Mouse (Mus musculus) cerebellum, postnatal 4 days (tissue): ENCODE measurements at regions not wholly inside any gene's neighbourhood (a gene's known extent, or its start where the extent isn't known, plus 50 kb on each side); places are given as distances from the start of the nearest gene placed in this dataset.

Experiments used
- DNase-seq, 2 experiments: peaks; one replicate each; pipeline ENCODE4 v3.0.0; 2022; ENCODE audit warnings: low spot score in 2 of 2, mixed read lengths in 1 of 2

DNA sequence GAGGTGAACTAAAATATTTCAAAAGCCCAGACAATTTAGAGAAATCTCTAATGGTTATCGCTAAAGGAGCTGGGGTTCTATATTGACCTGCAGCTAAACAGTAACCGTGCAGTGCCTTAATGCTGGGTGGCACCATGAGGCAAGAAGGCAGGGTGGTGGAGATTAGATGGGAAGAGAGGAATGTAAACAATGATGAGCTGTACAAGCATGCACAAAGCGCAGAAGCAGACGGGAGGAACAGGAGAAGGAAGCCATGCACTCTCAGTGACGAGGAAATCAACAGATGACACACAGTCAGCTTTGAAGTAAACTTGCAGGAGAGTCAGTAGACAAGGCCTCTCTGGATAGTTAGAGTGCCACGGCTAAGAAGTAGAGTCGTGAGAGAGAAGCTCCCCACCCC lies 69.1 kb upstream of the Pgrmc2 start:
- no peak for DNase-seq

DNA sequence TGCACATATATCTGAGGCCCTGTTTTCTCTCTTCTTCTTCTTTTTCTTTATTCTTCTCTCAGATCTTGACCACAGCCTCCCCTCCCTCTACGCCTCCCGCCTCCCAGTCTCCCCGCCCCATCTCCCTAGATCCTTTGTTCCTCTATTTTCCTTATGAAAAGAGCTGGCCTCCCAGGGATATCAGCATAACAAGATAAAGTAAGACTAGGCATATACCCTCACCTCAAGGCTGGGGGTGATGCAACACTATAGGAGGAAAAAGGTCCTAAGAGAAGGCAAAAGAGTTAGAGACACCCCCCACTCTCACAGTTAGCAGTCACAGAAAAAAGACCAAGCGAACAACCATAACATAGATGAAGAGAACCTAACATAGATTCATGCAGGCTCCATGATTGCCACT lies 57.5 kb upstream of the Pgrmc2 start:
- DNase-seq = no peak

DNA sequence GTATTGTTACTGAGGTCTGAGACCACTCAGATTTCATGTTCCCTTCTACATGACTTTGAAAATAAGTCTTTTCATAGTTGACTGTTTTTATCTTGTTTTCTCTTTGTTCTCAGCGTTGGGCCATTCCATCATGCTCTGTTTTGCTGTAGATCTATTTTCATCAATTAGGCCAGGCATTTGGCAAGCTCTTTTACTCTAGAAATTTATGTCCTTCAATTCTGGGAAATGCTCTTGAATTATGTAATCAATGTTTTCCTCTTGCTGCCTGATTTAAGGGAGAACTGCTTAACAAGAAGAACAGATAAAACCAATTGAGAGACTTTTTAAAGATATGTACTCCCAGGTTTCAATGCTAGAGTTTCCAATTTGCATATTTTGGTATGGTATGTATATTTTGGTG lies 55.1 kb upstream of the Pgrmc2 start:
- DNase-seq = no peak

DNA sequence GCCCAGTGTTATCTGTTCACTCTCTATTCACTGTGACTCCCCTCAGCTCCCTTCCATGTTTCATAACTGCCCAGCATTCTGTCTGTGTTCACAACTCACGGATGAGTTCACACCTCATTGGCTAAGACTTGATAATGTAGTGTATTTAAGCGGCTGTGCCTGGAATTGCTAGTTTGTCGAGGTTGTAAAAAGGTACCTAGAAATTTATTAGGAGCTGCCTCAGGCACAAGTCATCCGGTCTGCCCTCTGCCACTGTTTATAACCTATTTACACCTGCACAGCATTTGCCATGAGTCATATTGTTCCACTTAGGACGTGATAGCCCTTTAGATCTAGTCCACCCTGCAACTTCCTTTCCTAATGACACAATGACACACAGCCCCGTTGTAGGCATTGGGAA lies 50.0 kb upstream of the Pgrmc2 start:
- DNase-seq = no peak
